Comparison of ENCODE assay signal across 9 mouse cellular contexts in the genomic region with DNA sequence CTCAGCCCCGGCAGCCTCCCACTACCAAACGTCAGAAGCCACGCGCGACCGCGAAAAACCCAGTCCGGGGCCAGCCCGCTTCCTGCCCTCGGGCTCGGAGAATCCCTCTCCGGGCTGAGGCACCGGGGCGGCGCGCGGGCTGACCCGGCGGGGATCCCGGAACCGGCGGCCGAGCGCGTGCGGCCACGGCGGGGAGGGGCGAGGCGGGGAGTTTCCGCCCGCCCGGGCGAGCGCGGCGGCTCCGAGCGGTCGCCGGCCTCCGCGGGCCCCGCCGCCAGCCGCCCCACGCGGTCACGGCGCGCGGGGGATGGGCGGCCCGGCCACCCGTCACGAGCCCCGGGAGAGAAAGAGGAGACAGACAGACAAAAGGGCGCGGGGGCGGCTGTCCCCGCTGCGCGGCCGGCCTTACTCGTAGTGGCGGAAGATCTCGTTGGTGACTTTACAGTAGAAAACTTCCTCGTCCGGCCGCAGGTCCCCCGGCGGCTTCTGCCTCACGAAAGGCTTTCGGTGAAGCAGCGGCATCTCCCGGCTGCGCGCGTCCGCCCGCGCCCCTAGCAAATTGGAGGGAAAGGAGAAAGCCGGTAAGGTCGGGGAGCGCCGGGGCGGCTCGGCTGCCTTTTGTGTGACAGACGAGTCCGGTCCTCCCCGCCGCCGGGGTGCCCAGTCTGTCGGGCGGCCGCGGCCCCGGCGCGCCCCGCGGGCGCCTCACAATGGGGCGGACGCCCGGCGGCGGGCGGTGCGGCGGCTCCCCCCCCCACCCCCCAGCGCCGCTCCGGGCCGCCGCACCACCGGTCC. TPM values are rescaled to one million over a fixed set of nuclear protein-coding genes. Genes with fewer than 3 reads are reported as not detected.
DNase-seq lines count a peak whose midpoint lies in the region; ATAC-seq and TF ChIP-seq lines count a peak whose summit lies in the region.
"Had no signal": no experiment of that assay in that cellular context is flagged by ENCODE, and none has a peak within 500 bp of the region (broad histone marks: within the 10 kb centered on the region; RNA-seq: fewer than 3 reads in every experiment).

No protein-coding gene starts in this region.

- peaks cover 28% of the 10 kb centered on the region for H3K36me3 ChIP-seq in forebrain, embryonic 10.5 days (replicated peaks)
- peaks cover 5% of the 10 kb centered on the region; the same call in 1 of the 2 replicates for H3K36me3 ChIP-seq in heart, embryonic 16.5 days (ENCODE audit: control insufficient read depth, insufficient read depth)
- H3K36me3 ChIP-seq in lung, postnatal 0 days (ENCODE audit: insufficient read depth, low read length) = 0 out of 2 replicates have a peak, but pooled peaks cover 3% of the 10 kb centered on the region

- WGBS in forebrain, embryonic 10.5 days = under 1% methylated on average over 116 of the region's 117 CpGs
- under 1% methylated on average over 100 of the region's 117 CpGs for WGBS in heart, embryonic 16.5 days
- WGBS in lung, postnatal 0 days = 1% methylated on average over 82 of the region's 117 CpGs

- no peaks in the 10 kb centered on the region for H3K27me3 ChIP-seq in forebrain, embryonic 10.5 days (ENCODE audit: poor library complexity, severe bottlenecking)
- H3K27me3 ChIP-seq in heart, embryonic 16.5 days (ENCODE audit: control insufficient read depth, insufficient read depth, low read length) = no peaks in the 10 kb centered on the region
- H3K27me3 ChIP-seq in lung, postnatal 0 days (replicated peaks; ENCODE audit: insufficient read depth, low read length) = no peaks in the 10 kb centered on the region

- peak overlapping the region; percentile 89 for H3K4me2 ChIP-seq in heart, embryonic 16.5 days (ENCODE audit: low read depth, low read length)
- peak overlapping the region; percentile 88 for H3K4me2 ChIP-seq in lung, postnatal 0 days (replicated peaks; ENCODE audit: low read depth, low read length)

- H3K9me3 ChIP-seq in forebrain, embryonic 10.5 days = no peaks in the 10 kb centered on the region
- no peaks in the 10 kb centered on the region for H3K9me3 ChIP-seq in heart, embryonic 16.5 days (replicated peaks; ENCODE audit: control insufficient read depth, low read length)
- H3K9me3 ChIP-seq in lung, postnatal 0 days (ENCODE audit: low read length) = no peaks in the 10 kb centered on the region

- TF ChIP-seq CTCF in lung, postnatal 0 days (IDR thresholded peaks at IDR 0.05) = peak; percentile 14; the same call in 1 of the 2 replicates

- no peak for TF ChIP-seq EP300 in lung, postnatal 0 days (IDR thresholded peaks at IDR 0.05)

- H3K27ac ChIP-seq in forebrain, embryonic 10.5 days = peak overlapping the region; percentile 98
- peak overlapping the region; percentile 92 for H3K27ac ChIP-seq in heart, embryonic 16.5 days (ENCODE audit: low read length)
- peak overlapping the region; percentile 92 for H3K27ac ChIP-seq in lung, postnatal 0 days (ENCODE audit: low read length)

- H3K9ac ChIP-seq in heart, embryonic 16.5 days (ENCODE audit: low read length) = peak overlapping the region; percentile 95
- peak overlapping the region; percentile 82 for H3K9ac ChIP-seq in lung, postnatal 0 days (replicated peaks; ENCODE audit: low read depth)

- DNase-seq in CD8-positive naive resting alpha-beta T cell, adult 2 months (ENCODE audit: low read depth in 2 of 2, low spot score in 2 of 2) = peak; percentile 46 to 49
- DNase-seq in brain, adult 2 months (ENCODE audit: low read depth, low spot score) = peak; percentile 20
- peak; percentile 72 for DNase-seq in forebrain, embryonic 10.5 days (ENCODE audit: extremely low spot score, low spot score)
- DNase-seq in kidney, postnatal 25 days = peak; percentile 49 to 74
- DNase-seq in lung, postnatal 0 days (ENCODE audit: low spot score) = peak; percentile 69
- peak; percentile 45 for DNase-seq in ovary, postnatal 10 days (ENCODE audit: low spot score)
- peak; percentile 69 for DNase-seq in thymus, postnatal 14 days

- H3K4me3 ChIP-seq in forebrain, embryonic 10.5 days = peak overlapping the region; percentile 97
- H3K4me3 ChIP-seq in heart, embryonic 16.5 days (ENCODE audit: low read length) = peak overlapping the region; percentile 96
- peak overlapping the region; percentile 89 for H3K4me3 ChIP-seq in lung, postnatal 0 days (ENCODE audit: low read depth, low read length)

- ATAC-seq in heart, embryonic 16.5 days (replicated peaks; ENCODE audit: extremely low read depth, insufficient read depth, low FRiP score) = peak; percentile 62
- peak; percentile 67 for ATAC-seq in lung, postnatal 0 days

- peaks cover 32% of the 10 kb centered on the region for H3K4me1 ChIP-seq in forebrain, embryonic 10.5 days
- peaks cover 5% of the 10 kb centered on the region for H3K4me1 ChIP-seq in heart, embryonic 16.5 days (ENCODE audit: control insufficient read depth, insufficient read depth, low read length)
- H3K4me1 ChIP-seq in lung, postnatal 0 days (ENCODE audit: insufficient read depth, low read depth, low read length) = peaks cover 2% of the 10 kb centered on the region; the same call in 1 of the 2 replicates

RNA-seq across cellular contexts. Expression of gene Gm20403, which starts 0.9 kb away (rescaled TPM):
- polyA plus RNA-seq in forebrain, embryonic 10.5 days (2016; fragmentation: Nextera tagmentation; extraction: Ambion mirVana) = not detected in 2 replicates
- polyA plus RNA-seq in heart, embryonic 16.5 days (2015; fragmentation: Nextera tagmentation; extraction: Ambion mirVana) = not detected in 2 replicates
- not detected in 2 replicates for polyA plus RNA-seq in lung, postnatal 0 days (2015; fragmentation: Nextera tagmentation; extraction: Ambion mirVana)
- polyA plus RNA-seq: frontal cortex, adult 2 months had no signal

RNA-seq across cellular contexts. Expression of gene Baz1a, which starts 28.7 kb away (rescaled TPM):
- 35.6 and 41.0 TPM in 2 replicates for polyA plus RNA-seq in forebrain, embryonic 10.5 days (2016; fragmentation: Nextera tagmentation; extraction: Ambion mirVana)
- 13.4 and 16.4 TPM in 2 replicates for polyA plus RNA-seq in heart, embryonic 16.5 days (2015; fragmentation: Nextera tagmentation; extraction: Ambion mirVana)
- polyA plus RNA-seq in lung, postnatal 0 days (2015; fragmentation: Nextera tagmentation; extraction: Ambion mirVana) = 17.5 and 20.7 TPM in 2 replicates

Comparison
In these comparisons a context has a peak if more than half of its experiments do, and no peak if none do; other contexts are left out.
1. Peak in every context shown above with its lines: DNase-seq, ATAC-seq, H3K4me3 ChIP-seq and H3K27ac ChIP-seq.
2. DNase-seq: peak in every context shown above with its lines; median percentile 72 in forebrain, embryonic 10.5 days; 69 in lung, postnatal 0 days; 69 in thymus, postnatal 14 days; 62 in kidney, postnatal 25 days; 48 in CD8-positive naive resting alpha-beta T cell, adult 2 months; 45 in ovary, postnatal 10 days; 20 in brain, adult 2 months.